Mouse (Mus musculus) liver, embryonic 14.5 days (tissue): ENCODE results near the gene Raph1.

ENCODE experiments used
- CTCF ChIP-seq: IDR thresholded peaks from 2 replicates; pipeline ENCODE4 v1.5.1; 2016; ENCODE audit warnings: antibody characterized with exemption, low read depth, control low read depth
- EP300 ChIP-seq: IDR thresholded peaks from 2 replicates; pipeline ENCODE4 v1.6.1; 2016; ENCODE audit warnings: antibody characterized with exemption, low read depth

DNA sequence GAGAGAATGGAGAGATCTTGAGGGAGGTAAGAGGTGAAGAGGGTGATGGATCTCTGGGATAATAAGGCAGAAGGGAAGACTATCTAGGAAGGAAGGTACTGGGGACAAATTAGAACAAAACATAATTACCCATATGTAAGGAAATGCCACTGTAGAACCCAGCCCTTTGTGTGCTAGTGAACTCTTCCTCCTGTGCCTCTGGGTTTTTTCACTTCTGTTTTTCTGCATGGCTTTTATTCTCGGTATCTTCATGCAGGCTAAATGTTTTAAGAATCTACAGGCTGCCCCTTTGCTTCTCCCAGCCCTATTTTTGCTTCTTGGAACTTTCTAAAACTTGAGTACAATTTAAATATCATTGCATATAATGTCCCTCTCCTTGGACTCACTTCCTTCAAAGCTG, 48.8 kb upstream of the Raph1 start:
- TF ChIP-seq CTCF (no peak), EP300 (no peak)
